Mouse (Mus musculus): Measurements from ENCODE around the gene Cbfa2t2.

GRCm38 (mm10) chr2:154558264-154559039, 122.2 kb downstream of the Cbfa2t2 start, which contains the start of gene Necab3:
- TF ChIP-seq CTCF (IDR thresholded peaks at IDR 0.05; ENCODE audit: low read depth) (no peak), EP300 (IDR thresholded peaks at IDR 0.05; ENCODE audit: low read depth) (no peak)
